ENCODE assay signal across 8 mouse cellular contexts in the genomic region with DNA sequence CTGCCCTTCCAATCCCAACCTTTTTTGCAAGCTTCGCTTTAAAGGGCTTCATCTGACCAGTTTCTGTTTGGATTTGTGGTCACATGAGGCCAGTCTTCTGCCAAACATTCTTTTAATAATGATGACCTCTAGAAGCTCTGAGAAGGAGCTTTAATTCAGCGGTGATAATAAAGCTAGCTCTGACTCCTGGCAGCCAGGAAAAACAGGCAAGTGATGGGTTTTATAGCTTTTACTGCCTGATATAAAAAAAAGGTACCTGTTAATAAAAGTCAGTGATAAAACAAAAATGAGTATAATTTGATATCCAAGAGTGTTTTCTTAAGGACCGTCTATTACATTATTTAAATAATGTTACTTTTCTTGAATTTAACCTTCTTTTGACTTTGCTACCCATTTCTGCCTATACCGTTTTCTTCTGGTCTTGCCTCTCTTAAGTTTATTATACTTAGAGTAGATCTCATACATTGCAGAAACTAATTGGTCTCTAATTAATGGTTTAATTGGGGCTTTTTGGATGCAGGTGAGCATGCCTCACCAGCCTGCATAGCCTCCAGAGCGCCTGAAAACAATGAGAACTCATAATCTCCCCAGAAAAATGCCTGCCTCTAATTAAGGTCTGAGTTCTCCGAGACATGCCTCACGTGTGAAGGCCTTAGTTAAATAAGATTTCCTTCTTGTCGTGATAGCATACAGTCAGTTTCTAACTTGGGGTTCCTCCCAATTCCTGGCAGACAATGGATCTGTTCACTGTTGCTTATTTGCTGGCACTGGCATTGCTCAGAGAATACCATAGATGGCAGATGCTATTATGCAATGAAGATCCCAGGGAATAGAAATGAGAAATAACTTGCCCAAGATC.
DNase-seq lines count a peak whose midpoint lies in the region; ATAC-seq and TF ChIP-seq lines count a peak whose summit lies in the region.

No protein-coding gene starts in this region.

- no peak for TF ChIP-seq EP300 in liver, postnatal 0 days (IDR thresholded peaks at IDR 0.05; ENCODE audit: low read depth)

- H3K27me3 ChIP-seq in neural tube, embryonic 13.5 days = no peaks in the 10 kb centered on the region
- H3K27me3 ChIP-seq in liver, postnatal 0 days (ENCODE audit: insufficient read depth, low read length) = no peaks in the 10 kb centered on the region

- H3K9ac ChIP-seq in neural tube, embryonic 13.5 days = 0 out of 2 replicates have a peak overlapping the region, but pooled peaks have one; percentile 22
- no peak overlapping the region for H3K9ac ChIP-seq in liver, postnatal 0 days (replicated peaks)

- DNase-seq in gastrocnemius, adult 2 months = no peak
- no peak for DNase-seq in gastrocnemius, postnatal 25 days
- DNase-seq in layer of hippocampus, adult 11-12 months (ENCODE audit: low spot score) = peak; percentile 8
- DNase-seq in layer of hippocampus, postnatal 10 days (ENCODE audit: low spot score in 2 of 2) = no peak
- no peak for DNase-seq in neural tube, embryonic 10.5 days (ENCODE audit: extremely low spot score, low spot score)
- DNase-seq in urinary bladder, postnatal 14 days (ENCODE audit: low spot score) = no peak
- no peak for DNase-seq in liver, postnatal 0 days

- H3K4me2 ChIP-seq in neural tube, embryonic 13.5 days = no peak overlapping the region
- no peak overlapping the region for H3K4me2 ChIP-seq in liver, postnatal 0 days (ENCODE audit: low read depth, low read length)

- ATAC-seq in neural tube, embryonic 13.5 days (ENCODE audit: low read depth) = no peak
- no peak for ATAC-seq in liver, postnatal 0 days

- no peaks in the 10 kb centered on the region for H3K9me3 ChIP-seq in neural tube, embryonic 13.5 days
- no peaks in the 10 kb centered on the region for H3K9me3 ChIP-seq in liver, postnatal 0 days (ENCODE audit: low read length)

- intact Hi-C loops in gastrocnemius, adult 2 months (cut with DNase I) = no loop called here

- 67% methylated on average over 8 of the region's 8 CpGs for WGBS in neural tube, embryonic 13.5 days
- 75% methylated on average over 8 of the region's 8 CpGs for WGBS in liver, postnatal 0 days (ENCODE audit: insufficient replicate concordance)

- no peak for TF ChIP-seq CTCF in gastrocnemius, adult 2 months (IDR thresholded peaks at IDR 0.05)
- no peak for TF ChIP-seq CTCF in liver, postnatal 0 days (IDR thresholded peaks at IDR 0.05; ENCODE audit: low read depth)

- peaks cover 24% of the 10 kb centered on the region for H3K4me1 ChIP-seq in neural tube, embryonic 13.5 days (replicated peaks)
- no peaks in the 10 kb centered on the region for H3K4me1 ChIP-seq in liver, postnatal 0 days (ENCODE audit: insufficient read depth)

- H3K4me3 ChIP-seq in gastrocnemius, adult 2 months = no peak overlapping the region
- H3K4me3 ChIP-seq in neural tube, embryonic 13.5 days = no peak overlapping the region
- H3K4me3 ChIP-seq in liver, postnatal 0 days (ENCODE audit: low read depth, low read length) = no peak overlapping the region

- 0 out of 2 replicates have a peak overlapping the region, but pooled peaks have one; percentile 29 for H3K27ac ChIP-seq in gastrocnemius, adult 2 months
- H3K27ac ChIP-seq in neural tube, embryonic 13.5 days (replicated peaks) = peak overlapping the region; percentile 67
- H3K27ac ChIP-seq in liver, postnatal 0 days (ENCODE audit: low read depth) = no peak overlapping the region

- no peaks in the 10 kb centered on the region for H3K36me3 ChIP-seq in neural tube, embryonic 13.5 days
- H3K36me3 ChIP-seq in liver, postnatal 0 days (replicated peaks; ENCODE audit: insufficient read depth, low read length) = no peaks in the 10 kb centered on the region
